Mouse (Mus musculus) hematopoietic stem cell, adult 5-6 weeks (primary cell): ENCODE results near the gene Cma1. TPM values are rescaled to one million over a fixed set of nuclear protein-coding genes. Genes with fewer than 3 reads are reported as not detected.
A peak's percentile ranks its signal among the peaks of the same experiment; 100 is the strongest.
"Not testable (repeated sequence)": the region's sequence is repeated elsewhere in the genome, so short reads cannot be mapped to it uniquely, and the experiment has no call there.

Experiments
- ATAC-seq, 2 experiments: fragments of 125-278 bp in 1 of 2; replicated peaks in 1 of 2; 2 replicates each; pipeline ENCODE4 v1.8.0; 2016 to 2017; ENCODE audit warnings: inconsistent platforms in 2 of 2, mild to moderate bottlenecking in 2 of 2, moderate number of reproducible peaks in 2 of 2, low read depth in 1 of 2, moderate TSS enrichment in 1 of 2; ENCODE audit not compliant: low FRiP score in 2 of 2, poor library complexity in 2 of 2, severe bottlenecking in 2 of 2, insufficient read depth in 1 of 2, low TSS enrichment in 1 of 2
- total RNA-seq: library from RNA; stranded (forward); fragments of 172-1452, 232-1000 nt; gene quantifications from 2 replicates; pipeline ENCODE4 v1.2.3, GENCODE M21; 2017

The Cma1 gene
- total RNA-seq: 0.88 TPM in 1 of 2 replicates, not detected in the other

- ATAC-seq: no peak
Measured at GRCm38 (mm10) chr14:55944575-55944974, at the start of gene Cma1. Gene Cma1 (minus strand): TSS chr14:55944675.

GRCm38 (mm10) chr14:55987464-55987863 is 43.0 kb upstream of the Cma1 start:
- ATAC-seq: not testable (repeated sequence)

GRCm38 (mm10) chr14:55963900-55964299 is 19.4 kb upstream of the Cma1 start:
- ATAC-seq: not testable (repeated sequence)

GRCm38 (mm10) chr14:55963263-55963662 is 18.8 kb upstream of the Cma1 start:
- ATAC-seq: no peak

DNA sequence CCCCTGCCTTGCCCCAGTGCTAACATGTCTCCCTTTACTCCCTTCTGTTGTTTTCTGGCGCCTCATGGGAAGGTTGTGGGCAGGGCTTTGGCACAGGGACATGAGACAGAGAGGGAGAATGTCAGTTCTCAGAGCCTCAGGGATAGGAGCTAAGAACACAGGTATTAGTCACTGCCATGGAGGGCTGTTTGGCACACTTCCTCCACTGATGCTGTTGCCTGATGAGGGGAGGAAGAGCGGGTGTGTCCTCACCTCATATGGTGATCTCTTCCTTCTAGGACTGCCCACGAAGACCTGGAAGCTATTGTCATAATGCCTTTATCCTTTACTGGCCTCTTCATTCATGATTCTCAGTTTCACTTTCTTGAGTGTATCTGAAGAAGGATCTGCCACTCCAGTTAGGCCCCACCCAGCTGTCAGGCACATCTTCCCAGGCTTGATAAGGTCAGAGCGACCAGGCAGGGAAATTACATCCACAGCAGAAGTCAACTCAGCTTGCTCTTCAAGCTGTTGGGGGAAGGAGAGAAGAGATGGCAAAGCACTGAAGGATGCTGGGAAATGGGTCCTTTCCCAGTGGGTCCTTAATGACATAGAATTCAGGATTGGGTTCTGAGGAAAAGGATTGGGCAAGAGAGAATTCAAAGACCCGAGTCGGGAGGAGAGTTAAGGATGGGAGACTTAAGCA is 6.0 kb upstream of the Cma1 start, which contains the start of gene Cma2:
Cma2 (plus strand) TSS at position 635 of the 685 bp plus-strand sequence.
- no peak for ATAC-seq

- ATAC-seq: no peak
Measured at GRCm38 (mm10) chr14:55946269-55946969, 1.9 kb upstream of the Cma1 start.

DNA sequence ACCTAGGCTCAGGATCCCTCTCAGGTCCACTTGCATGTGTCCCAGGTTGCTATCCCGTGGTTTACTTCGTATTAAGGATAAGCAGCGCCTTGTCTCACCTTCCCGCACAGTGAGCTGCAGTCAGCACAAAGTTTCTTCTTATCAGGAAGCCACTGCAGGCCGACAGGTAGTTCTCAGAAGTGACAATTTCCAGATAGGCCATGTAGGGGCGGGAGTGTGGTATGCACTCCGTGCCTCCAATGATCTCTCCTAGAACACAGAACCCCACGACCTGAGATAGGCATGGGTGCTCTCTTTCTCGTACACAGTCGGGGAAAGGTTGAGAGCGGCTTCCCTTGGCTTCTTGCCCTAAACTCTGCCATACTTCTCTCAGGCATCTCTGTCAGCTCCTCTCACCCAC is 874 bp downstream of the Cma1 start:
- no peak for ATAC-seq

GRCm38 (mm10) chr14:55940070-55940800 is 4.2 kb downstream of the Cma1 start:
- no peak for ATAC-seq

- ATAC-seq: peak in 1 of 2 experiments; percentile 42; a peak in 1 of 4 replicates
Measured at GRCm38 (mm10) chr14:55933586-55933985, 10.9 kb downstream of the Cma1 start.

DNA sequence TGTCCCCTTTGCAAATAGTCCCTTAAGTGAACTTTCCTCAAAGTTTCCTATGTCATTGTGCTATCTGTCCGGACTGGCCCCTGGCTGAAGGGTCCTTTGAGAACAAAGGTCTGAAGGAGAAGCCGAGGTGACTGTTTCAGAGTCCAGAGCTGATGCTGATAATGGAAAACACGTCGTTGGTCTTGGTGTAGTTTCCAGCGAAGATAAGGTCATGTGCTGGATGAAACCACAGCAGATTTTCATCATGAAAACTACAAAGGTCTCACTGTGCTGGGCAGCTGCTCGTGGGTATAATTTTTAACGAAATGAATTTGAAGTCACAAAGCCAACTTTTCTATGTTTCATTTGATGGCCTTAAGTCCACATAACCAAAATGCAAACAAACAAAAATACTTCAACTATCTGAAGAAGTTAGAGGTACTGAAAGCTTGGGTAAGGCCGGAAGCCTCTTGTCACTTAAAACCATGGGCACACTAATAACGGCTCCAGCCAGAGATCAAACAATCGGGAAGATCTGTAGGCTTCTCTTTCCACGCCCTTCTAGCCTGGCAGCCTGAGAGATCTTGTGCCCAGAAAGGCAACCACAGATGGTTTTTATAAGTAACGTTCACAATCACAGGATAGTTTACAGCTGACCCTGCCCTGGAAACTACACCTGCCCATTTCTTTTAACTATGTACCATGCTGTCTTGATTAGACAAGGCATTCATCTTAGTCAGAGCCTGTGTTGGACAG is 15.0 kb downstream of the Cma1 start:
- no peak for ATAC-seq

GRCm38 (mm10) chr14:55926847-55927246 is 17.6 kb downstream of the Cma1 start:
- ATAC-seq: peak; percentile 53 to 62; a peak in 3 of 4 replicates

DNA sequence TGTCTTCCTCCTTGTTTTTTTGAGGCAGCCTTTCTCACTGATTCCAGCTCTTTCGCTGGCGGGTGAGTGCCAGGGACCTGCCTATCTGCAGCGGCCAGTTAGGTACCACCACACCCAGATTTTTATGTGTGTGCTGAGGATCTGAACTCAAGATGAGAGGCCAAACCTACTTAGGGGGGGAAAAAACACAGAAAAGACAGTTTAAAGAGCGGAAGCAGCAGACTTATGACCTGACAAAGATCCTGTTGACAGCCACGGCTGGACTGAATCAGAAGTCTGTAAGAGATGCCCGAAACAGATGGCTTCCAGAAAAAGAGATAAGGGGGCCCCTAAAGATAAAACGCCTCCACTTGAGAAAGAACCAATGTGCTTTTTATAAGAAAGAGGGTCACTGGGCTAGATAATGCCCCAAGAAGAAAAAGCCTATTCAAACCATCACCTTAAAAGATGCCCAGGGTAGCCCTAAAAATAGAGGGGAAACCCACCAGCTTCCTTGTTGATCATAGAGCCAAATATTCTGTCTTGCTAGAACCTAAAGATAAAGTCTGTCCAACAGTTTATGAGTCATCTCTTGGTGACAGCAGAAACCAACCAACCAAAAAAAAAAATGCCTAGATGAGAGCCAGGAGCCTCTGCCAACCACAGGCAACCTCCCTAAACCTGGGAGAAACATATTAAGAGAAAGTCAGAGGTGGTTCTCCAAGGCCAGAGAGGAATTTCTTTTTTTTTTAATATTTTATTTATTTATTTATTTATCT is 21.8 kb downstream of the Cma1 start:
- ATAC-seq: no peak

GRCm38 (mm10) chr14:55918240-55919082 is 26.0 kb downstream of the Cma1 start:
- ATAC-seq: peak; percentile 84 to 86

DNA sequence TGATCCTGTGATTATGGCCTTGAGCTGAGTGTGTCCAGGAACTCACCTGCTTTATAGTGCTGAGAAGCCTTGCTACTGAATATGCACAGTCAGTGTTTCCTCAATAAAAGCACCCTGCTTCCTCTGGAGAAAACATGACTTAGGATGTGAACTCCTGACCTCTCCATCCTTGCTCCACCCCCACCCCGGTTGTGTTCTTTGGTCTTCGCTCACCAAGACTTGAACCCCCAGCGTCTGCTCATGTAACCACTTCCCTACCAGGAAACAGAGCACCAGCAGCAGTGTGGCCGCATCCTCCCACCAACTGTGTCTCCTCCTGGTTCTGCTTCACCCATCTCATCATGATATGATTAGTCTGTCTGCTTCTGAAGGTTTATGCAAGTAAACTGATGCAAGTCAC is 31.1 kb downstream of the Cma1 start:
- ATAC-seq: peak; percentile 59 to 75

GRCm38 (mm10) chr14:55905518-55905917 is 39.0 kb downstream of the Cma1 start:
- ATAC-seq: peak; percentile 53 to 71

- 0 out of 4 replicates have a peak, but pooled peaks of 1 of the 2 experiments have one; percentile 13 for ATAC-seq
Measured at GRCm38 (mm10) chr14:55900414-55900755, 44.1 kb downstream of the Cma1 start.
